Mouse (Mus musculus): Measurements from ENCODE around the gene Ahnak2. TPM values are rescaled to one million over a fixed set of nuclear protein-coding genes. Genes with fewer than 3 reads are reported as not detected.

The Ahnak2 gene
- total and polyA plus RNA-seq, 3 experiments, result 3.1 to 27.7 (median 14.6) TPM

GRCm38 (mm10) chr12:112821216-112821615, 18.8 kb upstream of the Ahnak2 start:
- in situ Hi-C loops (cut with MboI; ENCODE audit: low pct_ligation_motif_present, low pct_unique_long_range_greater_than_20kb, low sequenced_read_pairs) (no loop called here), dilution Hi-C loops (cut with MboI; ENCODE audit: extremely low pct_ligation_motif_present, extremely low pct_unique_long_range_greater_than_20kb, low sequenced_read_pairs) (no loop called here)
- H3K27ac ChIP-seq (ENCODE audit: insufficient read depth, low read depth), result no peak overlapping the region
- H3K4me1 ChIP-seq (ENCODE audit: control insufficient read depth in 1 of 2, insufficient read depth in 2 of 2), result peaks cover 12 to 44% of the 10 kb centered on the region in 2 experiments
- H3K9me3 ChIP-seq (replicated peaks; ENCODE audit: low read length), result no peaks in the 10 kb centered on the region
- DNase-seq (ENCODE audit: extremely low read depth), result no peak
- H3K9ac ChIP-seq (ENCODE audit: insufficient read depth, low read depth), result no peak overlapping the region
- H3K27me3 ChIP-seq (replicated peaks), result no peaks in the 10 kb centered on the region
- no peak overlapping the region for H3K4me3 ChIP-seq (replicated peaks in 1 of 3; ENCODE audit: low read depth in 2 of 3, low read length in 2 of 3, poor library complexity in 1 of 3)
- TF ChIP-seq NELFE (IDR thresholded peaks at IDR 0.05; ENCODE audit: low read depth, low read length) (no peak), IRF4 (IDR thresholded peaks at IDR 0.05; ENCODE audit: low read depth, low read length) (no peak), HCFC1 (IDR thresholded peaks at IDR 0.05; ENCODE audit: low read depth, low read length) (no peak), MAX (IDR thresholded peaks at IDR 0.05; ENCODE audit: low read length) (no peak), USF2 (conservative IDR thresholded peaks at IDR 0.05; ENCODE audit: low read depth, low read length) (no peak), NRF1 (IDR thresholded peaks at IDR 0.05; ENCODE audit: low read depth, low read length) (no peak), CHD2 (IDR thresholded peaks at IDR 0.05; ENCODE audit: low read length) (no peak), ZC3H11A (IDR thresholded peaks at IDR 0.05; ENCODE audit: low read depth, low read length) (no peak), ZMIZ1 (IDR thresholded peaks at IDR 0.05; ENCODE audit: low read depth, low read length) (no peak), KAT2A (IDR thresholded peaks at IDR 0.05; ENCODE audit: insufficient replicate concordance, low read length) (no peak), TBP (conservative IDR thresholded peaks at IDR 0.05; ENCODE audit: low read depth, low read length) (no peak), E2F4 (IDR thresholded peaks at IDR 0.05; ENCODE audit: insufficient replicate concordance, low read depth, low read length) (no peak), CHD1 (IDR thresholded peaks at IDR 0.05; ENCODE audit: low read depth, low read length) (no peak), SMC3 (IDR thresholded peaks at IDR 0.05; ENCODE audit: low read depth, low read length) (no peak), MEF2A (IDR thresholded peaks at IDR 0.05; ENCODE audit: borderline replicate concordance, low read depth, low read length) (no peak)
- H3K36me3 ChIP-seq (replicated peaks in 1 of 2; ENCODE audit: control insufficient read depth in 1 of 2, insufficient read depth in 1 of 2, low read length in 1 of 2), result peaks cover 68 to 94% of the 10 kb centered on the region in 2 experiments
- peaks cover 62% of the 10 kb centered on the region for H3K79me2 ChIP-seq (replicated peaks; ENCODE audit: control insufficient read depth, extremely low read depth, insufficient read depth, poor library complexity, severe bottlenecking)
- no peak overlapping the region for H3K4me2 ChIP-seq (ENCODE audit: insufficient read depth, low read depth, poor library complexity, severe bottlenecking)

- Histone ChIP-seq H3K79me2 (replicated peaks; ENCODE audit: control insufficient read depth, extremely low read depth, insufficient read depth, poor library complexity, severe bottlenecking) (peaks cover 55% of the 10 kb centered on the region), H3K9ac (ENCODE audit: insufficient read depth, low read depth) (no peak overlapping the region), H3K4me3 (replicated peaks in 1 of 3; ENCODE audit: low read depth in 2 of 3, low read length in 2 of 3, poor library complexity in 1 of 3) (no peak overlapping the region), H3K4me2 (ENCODE audit: insufficient read depth, low read depth, poor library complexity, severe bottlenecking) (no peak overlapping the region), H3K27ac (ENCODE audit: insufficient read depth, low read depth) (no peak overlapping the region), H3K4me1 (ENCODE audit: control insufficient read depth in 1 of 2, insufficient read depth in 2 of 2) (peaks cover 12 to 37% of the 10 kb centered on the region in 2 experiments), H3K36me3 (replicated peaks in 1 of 2; ENCODE audit: control insufficient read depth in 1 of 2, insufficient read depth in 1 of 2, low read length in 1 of 2) (peaks cover 72 to 94% of the 10 kb centered on the region in 2 experiments), H3K9me3 (replicated peaks; ENCODE audit: low read length) (no peaks in the 10 kb centered on the region), H3K27me3 (replicated peaks) (no peaks in the 10 kb centered on the region)
- dilution Hi-C loops (cut with MboI; ENCODE audit: extremely low pct_ligation_motif_present, extremely low pct_unique_long_range_greater_than_20kb, low sequenced_read_pairs), result no loop called here
- TF ChIP-seq ZC3H11A (IDR thresholded peaks at IDR 0.05; ENCODE audit: low read depth, low read length) (no peak), PAX5 (IDR thresholded peaks at IDR 0.05; ENCODE audit: low read length) (no peak), RCOR1 (conservative IDR thresholded peaks at IDR 0.05; ENCODE audit: low read depth, low read length) (no peak), TBP (conservative IDR thresholded peaks at IDR 0.05; ENCODE audit: low read depth, low read length) (no peak), IRF4 (IDR thresholded peaks at IDR 0.05; ENCODE audit: low read depth, low read length) (no peak), GABPA (IDR thresholded peaks at IDR 0.05; ENCODE audit: insufficient replicate concordance, low read depth, low read length) (no peak), ZNF384 (IDR thresholded peaks at IDR 0.05; ENCODE audit: low read depth, low read length) (no peak), USF1 (IDR thresholded peaks at IDR 0.05; ENCODE audit: low read depth, low read length) (no peak), E2F4 (IDR thresholded peaks at IDR 0.05; ENCODE audit: insufficient replicate concordance, low read depth, low read length) (no peak), CHD2 (IDR thresholded peaks at IDR 0.05; ENCODE audit: low read length) (no peak), POLR2A (IDR thresholded peaks at IDR 0.05; ENCODE audit: low read depth, low read length) (no peak), EP300 (IDR thresholded peaks at IDR 0.05; ENCODE audit: low read length) (no peak), USF2 (conservative IDR thresholded peaks at IDR 0.05; ENCODE audit: low read depth, low read length) (no peak), HCFC1 (IDR thresholded peaks at IDR 0.05; ENCODE audit: low read depth, low read length) (no peak), CTCF (conservative IDR thresholded peaks at IDR 0.05 in 1 of 2, IDR thresholded peaks at IDR 0.05 in 1 of 2; ENCODE audit: low read depth in 2 of 2, low read length in 2 of 2) (no peak), TCF12 (IDR thresholded peaks at IDR 0.05; ENCODE audit: low read depth, low read length) (no peak), ZKSCAN1 (IDR thresholded peaks at IDR 0.05; ENCODE audit: borderline replicate concordance, low read depth, low read length) (no peak), RAD21 (IDR thresholded peaks at IDR 0.05; ENCODE audit: low read depth, low read length) (no peak), MYC (IDR thresholded peaks at IDR 0.05; ENCODE audit: low read depth, low read length) (no peak), KAT2A (IDR thresholded peaks at IDR 0.05; ENCODE audit: insufficient replicate concordance, low read length) (no peak)
- DNase-seq (ENCODE audit: extremely low read depth), result no peak
- in situ Hi-C loops (cut with MboI; ENCODE audit: low pct_ligation_motif_present, low pct_unique_long_range_greater_than_20kb, low sequenced_read_pairs), result no loop called here
Measured at GRCm38 (mm10) chr12:112820401-112820999, 18.0 kb upstream of the Ahnak2 start.

Data from CH12.LX (cell line).